8 mouse cellular contexts compared by ENCODE assay signal in the genomic region with DNA sequence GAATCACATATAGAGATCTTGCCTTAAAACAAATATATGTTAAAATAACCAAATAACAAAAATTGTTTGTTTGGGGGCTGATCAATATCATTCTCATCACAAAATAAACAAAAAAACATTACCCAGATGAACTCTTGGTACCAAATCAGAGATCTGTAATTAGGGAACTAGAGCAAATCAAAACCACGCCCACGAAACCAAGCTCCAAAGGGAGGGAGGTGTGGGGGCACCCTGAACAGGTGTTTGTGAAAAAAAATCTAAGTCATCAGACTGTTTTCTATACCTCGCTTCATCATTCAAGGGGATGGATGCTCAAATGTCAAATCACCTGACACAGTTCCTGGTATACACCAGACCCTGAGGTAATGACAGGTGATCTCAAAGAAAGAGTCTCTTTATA. TPM values are rescaled to one million over a fixed set of nuclear protein-coding genes. Genes with fewer than 3 reads are reported as not detected.
DNase-seq lines count a peak whose midpoint lies in the region; ATAC-seq and TF ChIP-seq lines count a peak whose summit lies in the region.

No protein-coding gene starts in this region.

- DNase-seq in neural tube, embryonic 11.5 days (ENCODE audit: low spot score), result no peak
- no peak for DNase-seq in neural tube, embryonic 10.5 days (ENCODE audit: extremely low spot score, low spot score)
- DNase-seq in liver, embryonic 14.5 days (ENCODE audit: low read depth in 3 of 3, low spot score in 3 of 3), result no peak
- no peak for DNase-seq in urinary bladder, postnatal 10 days (ENCODE audit: low spot score)
- no peak for DNase-seq in ovary, postnatal 36 days (ENCODE audit: low spot score)
- no peak for DNase-seq in right cerebral cortex, adult 2 months (ENCODE audit: low spot score in 2 of 2)

- H3K27ac ChIP-seq in neural tube, embryonic 11.5 days (ENCODE audit: low read depth, low read length), result no peak overlapping the region
- H3K27ac ChIP-seq in forebrain, embryonic 16.5 days (ENCODE audit: low read length), result no peak overlapping the region
- H3K27ac ChIP-seq in liver, embryonic 14.5 days, result no peak overlapping the region

- H3K36me3 ChIP-seq in neural tube, embryonic 11.5 days (ENCODE audit: control insufficient read depth, insufficient read depth, low read length), result peaks cover 22% of the 10 kb centered on the region
- H3K36me3 ChIP-seq in forebrain, embryonic 16.5 days (ENCODE audit: control insufficient read depth, insufficient read depth), result peaks cover 14% of the 10 kb centered on the region
- H3K36me3 ChIP-seq in liver, embryonic 14.5 days (replicated peaks; ENCODE audit: control insufficient read depth, insufficient read depth, low read depth), result peaks cover 35% of the 10 kb centered on the region

- H3K9me3 ChIP-seq in neural tube, embryonic 11.5 days (ENCODE audit: control insufficient read depth, low read length), result no peaks in the 10 kb centered on the region
- no peaks in the 10 kb centered on the region for H3K9me3 ChIP-seq in forebrain, embryonic 16.5 days (ENCODE audit: control insufficient read depth, low read length)
- no peaks in the 10 kb centered on the region for H3K9me3 ChIP-seq in liver, embryonic 14.5 days (ENCODE audit: control insufficient read depth, low read length)

- no peaks in the 10 kb centered on the region for H3K27me3 ChIP-seq in neural tube, embryonic 11.5 days (ENCODE audit: control insufficient read depth, insufficient read depth, low read length)
- no peaks in the 10 kb centered on the region for H3K27me3 ChIP-seq in forebrain, embryonic 16.5 days (replicated peaks; ENCODE audit: control insufficient read depth, insufficient read depth, low read length)
- no peaks in the 10 kb centered on the region for H3K27me3 ChIP-seq in liver, embryonic 14.5 days (ENCODE audit: control insufficient read depth, insufficient read depth, low read length)

- H3K9ac ChIP-seq in neural tube, embryonic 11.5 days (ENCODE audit: low read length), result peak overlapping the region; percentile 95
- H3K9ac ChIP-seq in forebrain, embryonic 16.5 days (replicated peaks; ENCODE audit: low read depth, low read length), result peak overlapping the region; percentile 80
- H3K9ac ChIP-seq in liver, embryonic 14.5 days (replicated peaks), result peak overlapping the region; percentile 76

- TF ChIP-seq EP300 in liver, embryonic 14.5 days (IDR thresholded peaks at IDR 0.05; ENCODE audit: low read depth), result no peak

- H3K4me3 ChIP-seq in neural tube, embryonic 11.5 days (ENCODE audit: low read depth, low read length), result peak overlapping the region; percentile 93
- peak overlapping the region; percentile 87 for H3K4me3 ChIP-seq in forebrain, embryonic 16.5 days (replicated peaks; ENCODE audit: low read length)
- peak overlapping the region; percentile 80 to 91; a peak in 3 of 4 replicates for H3K4me3 ChIP-seq in liver, embryonic 14.5 days (ENCODE audit: insufficient read depth in 1 of 2, low read depth in 2 of 2, low read length in 2 of 2)

- no peak for TF ChIP-seq CTCF in liver, embryonic 14.5 days (IDR thresholded peaks at IDR 0.05; ENCODE audit: low read depth)

- peaks cover 6% of the 10 kb centered on the region; the same call in 1 of the 2 replicates for H3K4me1 ChIP-seq in neural tube, embryonic 11.5 days (ENCODE audit: control insufficient read depth, insufficient read depth, low read length)
- peaks cover 12% of the 10 kb centered on the region for H3K4me1 ChIP-seq in forebrain, embryonic 16.5 days (replicated peaks; ENCODE audit: control insufficient read depth, insufficient read depth, low read length)
- H3K4me1 ChIP-seq in liver, embryonic 14.5 days (replicated peaks; ENCODE audit: control insufficient read depth in 2 of 2, insufficient read depth in 2 of 2, low read length in 1 of 2), result peaks cover 6 to 9% of the 10 kb centered on the region in 2 experiments

- WGBS in neural tube, embryonic 11.5 days, result 93% methylated on average over 3 of the region's 3 CpGs
- WGBS in forebrain, embryonic 16.5 days, result 84% methylated on average over 3 of the region's 3 CpGs
- 61% methylated on average over 3 of the region's 3 CpGs for WGBS in liver, embryonic 14.5 days (ENCODE audit: insufficient replicate concordance)

- ATAC-seq in neural tube, embryonic 11.5 days (ENCODE audit: insufficient read depth, low FRiP score, low TSS enrichment), result no peak
- no peak for ATAC-seq in forebrain, embryonic 16.5 days
- no peak for ATAC-seq in liver, embryonic 14.5 days (ENCODE audit: insufficient read depth)
- no peak for ATAC-seq in granulocyte monocyte progenitor cell, adult 5-6 weeks (replicated peaks; ENCODE audit: poor library complexity, severe bottlenecking)

- peak overlapping the region; percentile 70 for H3K4me2 ChIP-seq in neural tube, embryonic 11.5 days (ENCODE audit: low read depth)
- H3K4me2 ChIP-seq in forebrain, embryonic 16.5 days (ENCODE audit: low read length), result peak overlapping the region; percentile 78
- peak overlapping the region; percentile 71 for H3K4me2 ChIP-seq in liver, embryonic 14.5 days (ENCODE audit: low read depth)

RNA-seq across cellular contexts. Expression of a gene that starts 1.5 kb away (rescaled TPM):
- polyA plus RNA-seq in neural tube, embryonic 11.5 days (2014; fragmentation: Nextera tagmentation; extraction: Ambion mirVana), result 82.7 and 101 TPM in 2 replicates
- polyA plus RNA-seq in forebrain, embryonic 16.5 days (2015; fragmentation: Nextera tagmentation; extraction: Ambion mirVana), result 62.7 and 66.2 TPM in 2 replicates
- 27.2 and 37.2 TPM in 2 replicates for polyA plus RNA-seq in liver, embryonic 14.5 days (2012; rRNA removed)
- 33.8 and 37.2 TPM in 2 replicates for polyA plus RNA-seq in liver, embryonic 14.5 days (2014; fragmentation: Nextera tagmentation; extraction: Ambion mirVana)
- 59.6 and 70.9 TPM in 2 replicates for total RNA-seq in granulocyte monocyte progenitor cell, adult 5-6 weeks (2014; fragmentation: Nextera tagmentation)
- total RNA-seq in granulocyte monocyte progenitor cell, adult 5-6 weeks (2017), result 67.6 and 85.2 TPM in 2 replicates

RNA-seq across cellular contexts. Expression of a gene that starts 42.8 kb away (rescaled TPM):
- polyA plus RNA-seq in neural tube, embryonic 11.5 days (2014; fragmentation: Nextera tagmentation; extraction: Ambion mirVana), result 96.1 and 103 TPM in 2 replicates
- 164 and 177 TPM in 2 replicates for polyA plus RNA-seq in forebrain, embryonic 16.5 days (2015; fragmentation: Nextera tagmentation; extraction: Ambion mirVana)
- 10.0 and 12.9 TPM in 2 replicates for polyA plus RNA-seq in liver, embryonic 14.5 days (2012; rRNA removed)
- 16.7 and 16.9 TPM in 2 replicates for polyA plus RNA-seq in liver, embryonic 14.5 days (2014; fragmentation: Nextera tagmentation; extraction: Ambion mirVana)
- total RNA-seq in granulocyte monocyte progenitor cell, adult 5-6 weeks (2014; fragmentation: Nextera tagmentation), result 22.0 and 39.8 TPM in 2 replicates
- total RNA-seq in granulocyte monocyte progenitor cell, adult 5-6 weeks (2017), result 26.5 and 29.6 TPM in 2 replicates

RNA-seq across cellular contexts. Expression of a gene that starts 45.3 kb away (rescaled TPM):
- polyA plus RNA-seq in neural tube, embryonic 11.5 days (2014; fragmentation: Nextera tagmentation; extraction: Ambion mirVana), result 1.1 and 1.3 TPM in 2 replicates
- 0.18 and 0.37 TPM in 2 replicates for polyA plus RNA-seq in forebrain, embryonic 16.5 days (2015; fragmentation: Nextera tagmentation; extraction: Ambion mirVana)
- polyA plus RNA-seq in liver, embryonic 14.5 days (2012; rRNA removed), result 2.0 and 2.3 TPM in 2 replicates
- 2.5 and 2.6 TPM in 2 replicates for polyA plus RNA-seq in liver, embryonic 14.5 days (2014; fragmentation: Nextera tagmentation; extraction: Ambion mirVana)
- 43.6 and 56.7 TPM in 2 replicates for total RNA-seq in granulocyte monocyte progenitor cell, adult 5-6 weeks (2014; fragmentation: Nextera tagmentation)
- 18.4 and 18.7 TPM in 2 replicates for total RNA-seq in granulocyte monocyte progenitor cell, adult 5-6 weeks (2017)
